Mouse (Mus musculus) E14TG2a.4 (cell line): ENCODE data around the gene Zfand5.

ENCODE experiments used
- CTCF ChIP-seq: conservative IDR thresholded peaks from 2 replicates; pipeline ENCODE4 v1.5.1; 2014; ENCODE audit warnings: low read length
- NANOG ChIP-seq: IDR thresholded peaks from 2 replicates; pipeline ENCODE4 v1.6.1; 2014; ENCODE audit warnings: borderline replicate concordance, low read length, mixed read lengths

DNA sequence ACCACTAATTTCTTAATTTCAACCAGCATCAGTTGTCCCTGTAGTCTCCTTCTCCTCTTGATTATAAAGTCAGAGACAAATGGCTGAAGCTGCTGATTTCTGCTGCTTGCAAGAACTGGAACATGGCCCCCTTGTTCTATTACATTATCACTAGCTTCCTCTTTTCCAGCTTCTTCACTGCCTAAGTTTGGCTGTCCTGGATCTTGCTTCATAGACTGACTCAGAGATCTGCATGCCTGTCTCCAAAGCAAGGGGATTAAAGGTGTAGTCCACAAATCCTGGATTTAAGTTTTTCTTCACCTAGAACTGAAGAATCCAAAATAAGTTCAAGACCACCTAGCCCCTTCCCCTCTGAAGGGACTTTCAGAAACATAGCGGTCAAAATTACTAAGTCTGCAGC is 47.5 kb downstream of the Zfand5 start:
- TF ChIP-seq CTCF (no peak), NANOG (no peak)
